ENCODE assay signal across 20 mouse cellular contexts in the genomic region with DNA sequence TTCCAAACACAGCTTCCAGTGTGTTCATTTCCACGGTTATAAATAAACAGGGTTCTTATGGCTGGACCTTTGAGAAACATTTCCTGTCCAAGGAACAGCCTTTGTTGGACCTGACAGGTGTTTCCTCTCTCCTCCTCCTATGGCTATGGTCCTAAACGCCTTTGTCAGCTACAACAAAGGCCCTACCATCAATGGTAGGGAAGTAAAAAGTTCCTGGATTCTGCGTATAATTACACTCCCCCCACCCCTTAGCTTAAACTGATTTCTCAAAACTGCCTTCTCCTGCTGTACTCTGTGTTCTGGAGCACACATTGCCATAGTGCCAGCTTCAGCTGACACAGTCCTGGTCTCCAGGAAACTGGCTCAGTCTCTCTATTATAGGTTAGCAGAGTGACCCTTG. TPM values are rescaled to one million over a fixed set of nuclear protein-coding genes. Genes with fewer than 3 reads are reported as not detected.
DNase-seq lines count a peak whose midpoint lies in the region; ATAC-seq and TF ChIP-seq lines count a peak whose summit lies in the region.
"Had no signal": no experiment of that assay in that cellular context is flagged by ENCODE, and none has a peak within 500 bp of the region (broad histone marks: within the 10 kb centered on the region; RNA-seq: fewer than 3 reads in every experiment).

No protein-coding gene starts in this region.

- peak; percentile 89 for TF ChIP-seq EP300 in heart, postnatal 0 days (IDR thresholded peaks at IDR 0.05; ENCODE audit: low read depth)

- H3K4me1 ChIP-seq in intestine, embryonic 16.5 days (ENCODE audit: control insufficient read depth, insufficient read depth, low read length), result no peaks in the 10 kb centered on the region
- H3K4me1 ChIP-seq in intestine, embryonic 15.5 days (replicated peaks), result no peaks in the 10 kb centered on the region
- H3K4me1 ChIP-seq in lung, embryonic 15.5 days, result no peaks in the 10 kb centered on the region; the same call in 1 of the 2 replicates
- no peaks in the 10 kb centered on the region for H3K4me1 ChIP-seq in heart, postnatal 0 days (ENCODE audit: control insufficient read depth, insufficient read depth)
- H3K4me1 ChIP-seq in stomach, embryonic 15.5 days, result no peaks in the 10 kb centered on the region
- no peaks in the 10 kb centered on the region for H3K4me1 ChIP-seq in forebrain, embryonic 14.5 days (ENCODE audit: control insufficient read depth, insufficient read depth, low read length)
- H3K4me1 ChIP-seq: forebrain, embryonic 13.5 days; hindbrain, embryonic 15.5 days had no signal

- H3K36me3 ChIP-seq in intestine, embryonic 16.5 days (ENCODE audit: control insufficient read depth, insufficient read depth, low read length), result peaks cover 4% of the 10 kb centered on the region
- H3K36me3 ChIP-seq in intestine, embryonic 15.5 days, result peaks cover 19% of the 10 kb centered on the region
- H3K36me3 ChIP-seq in lung, embryonic 15.5 days, result peaks cover 66% of the 10 kb centered on the region
- peaks cover 76% of the 10 kb centered on the region for H3K36me3 ChIP-seq in heart, postnatal 0 days (replicated peaks; ENCODE audit: control insufficient read depth, insufficient read depth, low read length)
- peaks cover 33% of the 10 kb centered on the region for H3K36me3 ChIP-seq in stomach, embryonic 15.5 days
- peaks cover 48% of the 10 kb centered on the region for H3K36me3 ChIP-seq in forebrain, embryonic 14.5 days (ENCODE audit: control insufficient read depth, insufficient read depth, low read length)

- H3K4me2 ChIP-seq in intestine, embryonic 16.5 days (ENCODE audit: low read depth, low read length), result no peak overlapping the region
- no peak overlapping the region for H3K4me2 ChIP-seq in intestine, embryonic 15.5 days (replicated peaks)
- H3K4me2 ChIP-seq in lung, embryonic 15.5 days, result no peak overlapping the region
- H3K4me2 ChIP-seq in heart, postnatal 0 days (ENCODE audit: low read depth, low read length), result no peak overlapping the region
- H3K4me2 ChIP-seq in stomach, embryonic 15.5 days, result no peak overlapping the region
- H3K4me2 ChIP-seq in forebrain, embryonic 14.5 days (ENCODE audit: low read length), result no peak overlapping the region
- H3K4me2 ChIP-seq: forebrain, embryonic 13.5 days; hindbrain, embryonic 15.5 days; midbrain, embryonic 11.5 days had no signal

- H3K4me3 ChIP-seq in intestine, embryonic 16.5 days (ENCODE audit: low read length), result no peak overlapping the region
- no peak overlapping the region for H3K4me3 ChIP-seq in intestine, embryonic 15.5 days (replicated peaks)
- H3K4me3 ChIP-seq in lung, embryonic 15.5 days, result no peak overlapping the region
- no peak overlapping the region for H3K4me3 ChIP-seq in heart, postnatal 0 days (ENCODE audit: low read depth, low read length)
- no peak overlapping the region for H3K4me3 ChIP-seq in stomach, embryonic 15.5 days (replicated peaks)
- no peak overlapping the region for H3K4me3 ChIP-seq in forebrain, embryonic 14.5 days (ENCODE audit: low read depth, low read length)
- H3K4me3 ChIP-seq: forebrain, embryonic 13.5 days; hindbrain, embryonic 15.5 days; myocyte had no signal

- no peak for DNase-seq in lung, postnatal 4 days
- peak; percentile 26 for DNase-seq in heart, postnatal 0 days (ENCODE audit: low spot score)
- DNase-seq in forebrain, embryonic 14.5 days (ENCODE audit: low spot score), result no peak
- DNase-seq: adrenal gland, adult 8-10 months; cerebellum, adult 8-10 months; retina, postnatal 1 day; thymus, postnatal 36 days had no signal

- ATAC-seq in intestine, embryonic 16.5 days, result 0 out of 2 replicates have a peak, but pooled peaks have one; percentile 31
- no peak for ATAC-seq in intestine, embryonic 15.5 days
- peak; percentile 69 for ATAC-seq in lung, embryonic 15.5 days (ENCODE audit: borderline replicate concordance, extremely low read depth, low FRiP score, low TSS enrichment)
- ATAC-seq in heart, postnatal 0 days (ENCODE audit: insufficient read depth, low read depth), result peak; percentile 74; the same call in 1 of the 2 replicates
- no peak for ATAC-seq in stomach, embryonic 15.5 days (ENCODE audit: insufficient read depth, low FRiP score, low read depth)
- ATAC-seq in monocyte, adult 5-6 weeks (replicated peaks; ENCODE audit: insufficient number of reproducible peaks, low FRiP score, low TSS enrichment, poor library complexity, severe bottlenecking), result no peak
- no peak for ATAC-seq in forebrain, embryonic 14.5 days
- ATAC-seq: forebrain, embryonic 13.5 days had no signal

- TF ChIP-seq CTCF in heart, postnatal 0 days (IDR thresholded peaks at IDR 0.05; ENCODE audit: low read depth), result no peak

- peak overlapping the region; percentile 28; the same call in 1 of the 2 replicates for H3K27ac ChIP-seq in intestine, embryonic 16.5 days (ENCODE audit: low read length)
- no peak overlapping the region for H3K27ac ChIP-seq in intestine, embryonic 15.5 days
- H3K27ac ChIP-seq in lung, embryonic 15.5 days, result 0 out of 2 replicates have a peak overlapping the region, but pooled peaks have one; percentile 66
- H3K27ac ChIP-seq in heart, postnatal 0 days (ENCODE audit: low read depth), result peak overlapping the region; percentile 79
- H3K27ac ChIP-seq in stomach, embryonic 15.5 days, result peak overlapping the region; percentile 7; the same call in 1 of the 2 replicates
- no peak overlapping the region for H3K27ac ChIP-seq in forebrain, embryonic 14.5 days (ENCODE audit: low read depth, low read length)
- H3K27ac ChIP-seq: forebrain, embryonic 13.5 days had no signal

- no peak overlapping the region for H3K9ac ChIP-seq in intestine, embryonic 16.5 days (ENCODE audit: low read depth, low read length)
- H3K9ac ChIP-seq in intestine, embryonic 15.5 days, result no peak overlapping the region
- no peak overlapping the region for H3K9ac ChIP-seq in lung, embryonic 15.5 days
- no peak overlapping the region for H3K9ac ChIP-seq in heart, postnatal 0 days (replicated peaks; ENCODE audit: low read depth, low read length)
- no peak overlapping the region for H3K9ac ChIP-seq in stomach, embryonic 15.5 days
- H3K9ac ChIP-seq in forebrain, embryonic 14.5 days (ENCODE audit: low read length), result no peak overlapping the region
- H3K9ac ChIP-seq: forebrain, embryonic 13.5 days; hindbrain, embryonic 15.5 days had no signal

- 62% methylated on average over 3 of the region's 3 CpGs for WGBS in intestine, embryonic 16.5 days
- 60% methylated on average over 3 of the region's 3 CpGs for WGBS in intestine, embryonic 15.5 days
- 75% methylated on average over 3 of the region's 3 CpGs for WGBS in lung, embryonic 15.5 days
- whole genome bisulfite sequencing in heart, postnatal 0 days, result 58% methylated on average over 3 of the region's 3 CpGs
- 53% methylated on average over 3 of the region's 3 CpGs for WGBS in stomach, embryonic 15.5 days
- WGBS in forebrain, embryonic 14.5 days, result 74% methylated on average over 3 of the region's 3 CpGs

- H3K27me3 ChIP-seq in intestine, embryonic 16.5 days (replicated peaks; ENCODE audit: control insufficient read depth, insufficient read depth, low read length), result no peaks in the 10 kb centered on the region
- H3K27me3 ChIP-seq in intestine, embryonic 15.5 days (replicated peaks), result no peaks in the 10 kb centered on the region
- no peaks in the 10 kb centered on the region for H3K27me3 ChIP-seq in lung, embryonic 15.5 days
- H3K27me3 ChIP-seq in heart, postnatal 0 days (ENCODE audit: control insufficient read depth, insufficient read depth, low read length), result no peaks in the 10 kb centered on the region
- no peaks in the 10 kb centered on the region for H3K27me3 ChIP-seq in stomach, embryonic 15.5 days (replicated peaks)
- H3K27me3 ChIP-seq in forebrain, embryonic 14.5 days (replicated peaks; ENCODE audit: control insufficient read depth, insufficient read depth, low read length), result no peaks in the 10 kb centered on the region
- H3K27me3 ChIP-seq: forebrain, embryonic 13.5 days; hindbrain, embryonic 15.5 days had no signal

- no peaks in the 10 kb centered on the region for H3K9me3 ChIP-seq in intestine, embryonic 16.5 days (ENCODE audit: control insufficient read depth, low read length)
- no peaks in the 10 kb centered on the region for H3K9me3 ChIP-seq in intestine, embryonic 15.5 days
- no peaks in the 10 kb centered on the region for H3K9me3 ChIP-seq in lung, embryonic 15.5 days
- no peaks in the 10 kb centered on the region for H3K9me3 ChIP-seq in heart, postnatal 0 days (replicated peaks; ENCODE audit: control insufficient read depth, low read length)
- no peaks in the 10 kb centered on the region for H3K9me3 ChIP-seq in stomach, embryonic 15.5 days
- no peaks in the 10 kb centered on the region for H3K9me3 ChIP-seq in forebrain, embryonic 14.5 days (replicated peaks; ENCODE audit: control insufficient read depth, low read length)
- H3K9me3 ChIP-seq: forebrain, embryonic 13.5 days; hindbrain, embryonic 15.5 days had no signal

RNA-seq across cellular contexts. Expression of a gene that starts 4.3 kb away (rescaled TPM):
- polyA plus RNA-seq in intestine, embryonic 16.5 days (2015; fragmentation: Nextera tagmentation; extraction: Ambion mirVana), result not detected in 2 replicates
- polyA plus RNA-seq in intestine, embryonic 15.5 days (2015; fragmentation: Nextera tagmentation; extraction: Ambion mirVana), result not detected in 2 replicates
- 0.57 TPM in 1 of 2 replicates, not detected in the other for polyA plus RNA-seq in lung, embryonic 15.5 days (2015; fragmentation: Nextera tagmentation; extraction: Ambion mirVana)
- total RNA-seq in heart, postnatal 0 days (2014; rRNA removed; ENCODE audit: low replicate concordance), result not detected in 2 replicates
- polyA plus RNA-seq in heart, postnatal 0 days (2015; fragmentation: Nextera tagmentation; extraction: Ambion mirVana), result 0.32 TPM in 1 of 2 replicates, not detected in the other
- polyA plus RNA-seq in stomach, embryonic 15.5 days (2015; fragmentation: Nextera tagmentation; extraction: Ambion mirVana), result not detected in 2 replicates
- not detected in 3 replicates for total RNA-seq in monocyte, adult 5-6 weeks (2017)
- not detected in 2 replicates for polyA plus RNA-seq in forebrain, embryonic 14.5 days (2014; fragmentation: Nextera tagmentation; extraction: Ambion mirVana)
- total RNA-seq: adrenal gland, adult 8-10 months; granulocyte monocyte progenitor cell, adult 5-6 weeks; left cerebral cortex, adult 8-10 months; neutrophil, adult 5-6 weeks had no signal
- polyA plus RNA-seq: forebrain, embryonic 13.5 days; hindbrain, embryonic 15.5 days; large intestine, adult 2 months; midbrain, embryonic 11.5 days had no signal

RNA-seq across cellular contexts. Expression of a gene that starts 25.0 kb away (rescaled TPM):
- 448 and 487 TPM in 2 replicates for polyA plus RNA-seq in intestine, embryonic 16.5 days (2015; fragmentation: Nextera tagmentation; extraction: Ambion mirVana)
- polyA plus RNA-seq in intestine, embryonic 15.5 days (2015; fragmentation: Nextera tagmentation; extraction: Ambion mirVana), result 421 and 423 TPM in 2 replicates
- 252 and 264 TPM in 2 replicates for polyA plus RNA-seq in lung, embryonic 15.5 days (2015; fragmentation: Nextera tagmentation; extraction: Ambion mirVana)
- total RNA-seq in heart, postnatal 0 days (2014; rRNA removed; ENCODE audit: low replicate concordance), result 645 and 692 TPM in 2 replicates
- polyA plus RNA-seq in heart, postnatal 0 days (2015; fragmentation: Nextera tagmentation; extraction: Ambion mirVana), result 587 and 618 TPM in 2 replicates
- polyA plus RNA-seq in stomach, embryonic 15.5 days (2015; fragmentation: Nextera tagmentation; extraction: Ambion mirVana), result 288 and 338 TPM in 2 replicates
- total RNA-seq in monocyte, adult 5-6 weeks (2017), result 219 to 290 TPM (median 277 TPM) in 3 replicates
- 190 and 199 TPM in 2 replicates for polyA plus RNA-seq in forebrain, embryonic 14.5 days (2014; fragmentation: Nextera tagmentation; extraction: Ambion mirVana)

RNA-seq across cellular contexts. Expression of a gene that starts 58.2 kb away (rescaled TPM):
- polyA plus RNA-seq in intestine, embryonic 16.5 days (2015; fragmentation: Nextera tagmentation; extraction: Ambion mirVana), result 22.7 and 23.5 TPM in 2 replicates
- 23.8 and 28.7 TPM in 2 replicates for polyA plus RNA-seq in intestine, embryonic 15.5 days (2015; fragmentation: Nextera tagmentation; extraction: Ambion mirVana)
- polyA plus RNA-seq in lung, embryonic 15.5 days (2015; fragmentation: Nextera tagmentation; extraction: Ambion mirVana), result 44.8 and 51.8 TPM in 2 replicates
- 62.1 and 67.8 TPM in 2 replicates for total RNA-seq in heart, postnatal 0 days (2014; rRNA removed; ENCODE audit: low replicate concordance)
- polyA plus RNA-seq in heart, postnatal 0 days (2015; fragmentation: Nextera tagmentation; extraction: Ambion mirVana), result 25.4 and 25.9 TPM in 2 replicates
- polyA plus RNA-seq in stomach, embryonic 15.5 days (2015; fragmentation: Nextera tagmentation; extraction: Ambion mirVana), result 27.9 and 28.2 TPM in 2 replicates
- 28.1 to 42.2 TPM (median 28.8 TPM) in 3 replicates for total RNA-seq in monocyte, adult 5-6 weeks (2017)
- polyA plus RNA-seq in forebrain, embryonic 14.5 days (2014; fragmentation: Nextera tagmentation; extraction: Ambion mirVana), result 25.3 and 31.2 TPM in 2 replicates

RNA-seq across cellular contexts. Expression of a gene that starts 58.7 kb away (rescaled TPM):
- 50.6 and 63.3 TPM in 2 replicates for polyA plus RNA-seq in intestine, embryonic 16.5 days (2015; fragmentation: Nextera tagmentation; extraction: Ambion mirVana)
- 55.9 TPM in 2 replicates for polyA plus RNA-seq in intestine, embryonic 15.5 days (2015; fragmentation: Nextera tagmentation; extraction: Ambion mirVana)
- polyA plus RNA-seq in lung, embryonic 15.5 days (2015; fragmentation: Nextera tagmentation; extraction: Ambion mirVana), result 57.6 and 58.1 TPM in 2 replicates
- total RNA-seq in heart, postnatal 0 days (2014; rRNA removed; ENCODE audit: low replicate concordance), result 32.5 and 41.9 TPM in 2 replicates
- 41.7 and 44.0 TPM in 2 replicates for polyA plus RNA-seq in heart, postnatal 0 days (2015; fragmentation: Nextera tagmentation; extraction: Ambion mirVana)
- 54.4 and 65.0 TPM in 2 replicates for polyA plus RNA-seq in stomach, embryonic 15.5 days (2015; fragmentation: Nextera tagmentation; extraction: Ambion mirVana)
- 22.9 to 36.0 TPM (median 31.0 TPM) in 3 replicates for total RNA-seq in monocyte, adult 5-6 weeks (2017)
- 79.4 and 84.3 TPM in 2 replicates for polyA plus RNA-seq in forebrain, embryonic 14.5 days (2014; fragmentation: Nextera tagmentation; extraction: Ambion mirVana)

Comparison
In these comparisons a context has a peak if more than half of its experiments do, and no peak if none do; other contexts are left out.
1. ATAC-seq: peak in intestine, embryonic 16.5 days (single experiment), lung, embryonic 15.5 days (single experiment) and heart, postnatal 0 days (single experiment); none in intestine, embryonic 15.5 days (single experiment), stomach, embryonic 15.5 days (single experiment), monocyte, adult 5-6 weeks (single experiment) and forebrain, embryonic 14.5 days (single experiment).
2. H3K27ac ChIP-seq: peak in intestine, embryonic 16.5 days (single experiment), lung, embryonic 15.5 days (single experiment), heart, postnatal 0 days (single experiment) and stomach, embryonic 15.5 days (single experiment); none in intestine, embryonic 15.5 days (single experiment) and forebrain, embryonic 14.5 days (single experiment).